9 mouse cellular contexts compared by ENCODE assay signal in the genomic region with DNA sequence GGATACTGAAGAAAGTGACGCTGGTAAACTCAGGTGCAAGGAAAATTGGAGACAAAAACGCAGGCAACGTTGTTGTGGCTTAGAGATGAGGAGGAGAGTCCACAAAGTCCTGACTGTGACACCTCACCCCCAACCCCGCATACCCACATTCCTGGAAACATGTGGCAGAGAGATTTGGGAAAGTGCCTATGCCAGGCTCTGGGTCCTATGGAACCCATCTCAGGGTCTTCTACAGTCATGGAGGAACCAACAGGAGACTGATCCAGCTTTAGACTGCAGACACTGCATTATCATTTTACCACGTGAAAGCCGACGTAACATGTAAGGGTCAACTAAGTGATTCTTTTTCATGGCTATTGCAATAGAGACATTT. TPM values are rescaled to one million over a fixed set of nuclear protein-coding genes. Genes with fewer than 3 reads are reported as not detected.
DNase-seq lines count a peak whose midpoint lies in the region; ATAC-seq and TF ChIP-seq lines count a peak whose summit lies in the region.
"Had no signal": no experiment of that assay in that cellular context is flagged by ENCODE, and none has a peak within 500 bp of the region (broad histone marks: within the 10 kb centered on the region; RNA-seq: fewer than 3 reads in every experiment).

No protein-coding gene starts in this region.

- H3K36me3 ChIP-seq in lung, embryonic 16.5 days (ENCODE audit: control insufficient read depth, insufficient read depth, low read length): no peaks in the 10 kb centered on the region
- no peaks in the 10 kb centered on the region for H3K36me3 ChIP-seq in forebrain, embryonic 13.5 days (ENCODE audit: poor library complexity, severe bottlenecking)
- no peaks in the 10 kb centered on the region for H3K36me3 ChIP-seq in intestine, postnatal 0 days (ENCODE audit: control insufficient read depth, insufficient read depth)
- no peaks in the 10 kb centered on the region for H3K36me3 ChIP-seq in neural tube, embryonic 14.5 days (ENCODE audit: control insufficient read depth, insufficient read depth, low read length)

- H3K4me2 ChIP-seq in lung, embryonic 16.5 days (ENCODE audit: low read depth, low read length): peak overlapping the region; percentile 60
- H3K4me2 ChIP-seq in forebrain, embryonic 13.5 days: peak overlapping the region; percentile 55
- H3K4me2 ChIP-seq in intestine, postnatal 0 days (replicated peaks; ENCODE audit: low read depth): peak overlapping the region; percentile 65
- H3K4me2 ChIP-seq in neural tube, embryonic 14.5 days (ENCODE audit: low read depth, low read length): peak overlapping the region; percentile 47

- no peak overlapping the region for H3K27ac ChIP-seq in lung, embryonic 16.5 days (ENCODE audit: low read length)
- H3K27ac ChIP-seq in forebrain, embryonic 13.5 days: no peak overlapping the region
- peak overlapping the region; percentile 46; the same call in 1 of the 2 replicates for H3K27ac ChIP-seq in intestine, postnatal 0 days (ENCODE audit: low read depth, low read length)
- peak overlapping the region; percentile 84 for H3K27ac ChIP-seq in neural tube, embryonic 14.5 days (ENCODE audit: low read depth, low read length)

- 49% methylated on average over 7 of the region's 7 CpGs for WGBS in lung, embryonic 16.5 days
- 50% methylated on average over 6 of the region's 7 CpGs for WGBS in forebrain, embryonic 13.5 days
- 58% methylated on average over 7 of the region's 7 CpGs for WGBS in intestine, postnatal 0 days
- WGBS in neural tube, embryonic 14.5 days: 55% methylated on average over 7 of the region's 7 CpGs

- DNase-seq in lung, adult 18-20 months: no peak
- no peak for DNase-seq in cerebellum, adult 18-20 months
- DNase-seq in natural killer cell, adult 2 months (ENCODE audit: low spot score in 2 of 2): no peak
- no peak for DNase-seq in left cerebral cortex, adult 8-10 months (ENCODE audit: low spot score in 2 of 2)

- 0 out of 2 replicates have a peak overlapping the region, but pooled peaks have one; percentile 57 for H3K9ac ChIP-seq in lung, embryonic 16.5 days (ENCODE audit: low read length)
- H3K9ac ChIP-seq in forebrain, embryonic 13.5 days: peak overlapping the region; percentile 61; the same call in 1 of the 2 replicates
- H3K9ac ChIP-seq in intestine, postnatal 0 days (ENCODE audit: low read depth, low read length): no peak overlapping the region
- H3K9ac ChIP-seq in neural tube, embryonic 14.5 days (replicated peaks; ENCODE audit: low read depth, low read length): peak overlapping the region; percentile 55

- H3K9me3 ChIP-seq in lung, embryonic 16.5 days (ENCODE audit: control insufficient read depth, low read length): no peaks in the 10 kb centered on the region
- no peaks in the 10 kb centered on the region for H3K9me3 ChIP-seq in forebrain, embryonic 13.5 days (replicated peaks)
- no peaks in the 10 kb centered on the region for H3K9me3 ChIP-seq in intestine, postnatal 0 days (ENCODE audit: control insufficient read depth)
- H3K9me3 ChIP-seq in neural tube, embryonic 14.5 days (ENCODE audit: control insufficient read depth, low read length): no peaks in the 10 kb centered on the region

- H3K27me3 ChIP-seq in lung, embryonic 16.5 days (ENCODE audit: control insufficient read depth, insufficient read depth, low read depth, low read length): no peaks in the 10 kb centered on the region
- H3K27me3 ChIP-seq in forebrain, embryonic 13.5 days: no peaks in the 10 kb centered on the region
- no peaks in the 10 kb centered on the region for H3K27me3 ChIP-seq in intestine, postnatal 0 days (replicated peaks; ENCODE audit: control insufficient read depth, insufficient read depth, low read length)
- H3K27me3 ChIP-seq in neural tube, embryonic 14.5 days (ENCODE audit: control insufficient read depth, insufficient read depth, low read length): no peaks in the 10 kb centered on the region

- H3K4me1 ChIP-seq in lung, embryonic 16.5 days (replicated peaks; ENCODE audit: control insufficient read depth, insufficient read depth, low read length): no peaks in the 10 kb centered on the region
- H3K4me1 ChIP-seq in forebrain, embryonic 13.5 days: no peaks in the 10 kb centered on the region
- no peaks in the 10 kb centered on the region for H3K4me1 ChIP-seq in intestine, postnatal 0 days (replicated peaks; ENCODE audit: control insufficient read depth, insufficient read depth, low read length)
- H3K4me1 ChIP-seq in neural tube, embryonic 14.5 days (ENCODE audit: control insufficient read depth, insufficient read depth, low read length): no peaks in the 10 kb centered on the region

- H3K4me3 ChIP-seq in lung, embryonic 16.5 days (ENCODE audit: low read length): peak overlapping the region; percentile 53
- peak overlapping the region; percentile 44 for H3K4me3 ChIP-seq in forebrain, embryonic 13.5 days
- H3K4me3 ChIP-seq in intestine, postnatal 0 days (ENCODE audit: low read depth, low read length): no peak overlapping the region
- peak overlapping the region; percentile 44 for H3K4me3 ChIP-seq in neural tube, embryonic 14.5 days (ENCODE audit: low read depth, low read length)

- TF ChIP-seq CTCF in intestine, postnatal 0 days (IDR thresholded peaks at IDR 0.05; ENCODE audit: low read depth): no peak

- no peak for ATAC-seq in lung, embryonic 16.5 days (ENCODE audit: low read depth)
- no peak for ATAC-seq in forebrain, embryonic 13.5 days
- ATAC-seq in intestine, postnatal 0 days: no peak
- no peak for ATAC-seq in neural tube, embryonic 14.5 days (ENCODE audit: low read depth)

RNA-seq across cellular contexts. Expression of gene Zfp300, which starts 0.5 kb away (rescaled TPM):
- 0.85 and 1.3 TPM in 2 replicates for polyA plus RNA-seq in lung, embryonic 16.5 days (2015; fragmentation: Nextera tagmentation; extraction: Ambion mirVana)
- polyA plus RNA-seq in forebrain, embryonic 13.5 days (2015; fragmentation: Nextera tagmentation; extraction: Ambion mirVana): 3.1 and 3.2 TPM in 2 replicates
- polyA plus RNA-seq in intestine, postnatal 0 days (2015; fragmentation: Nextera tagmentation; extraction: Ambion mirVana): 0.24 and 0.52 TPM in 2 replicates
- 4.2 and 5.7 TPM in 2 replicates for polyA plus RNA-seq in neural tube, embryonic 14.5 days (2014; fragmentation: Nextera tagmentation; extraction: Ambion mirVana)
- total RNA-seq in left cerebral cortex, adult 8-10 months (2022): 1 to 10 TPM; 2.4 to 5.3 (median 3.6) TPM

RNA-seq across cellular contexts. Expression of gene Spaca5, which starts 21.6 kb away (rescaled TPM):
- polyA plus RNA-seq in lung, embryonic 16.5 days (2015; fragmentation: Nextera tagmentation; extraction: Ambion mirVana): not detected in 2 replicates
- not detected in 2 replicates for polyA plus RNA-seq in forebrain, embryonic 13.5 days (2015; fragmentation: Nextera tagmentation; extraction: Ambion mirVana)
- polyA plus RNA-seq in intestine, postnatal 0 days (2015; fragmentation: Nextera tagmentation; extraction: Ambion mirVana): not detected in 2 replicates
- not detected in 2 replicates for polyA plus RNA-seq in neural tube, embryonic 14.5 days (2014; fragmentation: Nextera tagmentation; extraction: Ambion mirVana)
- not detected for total RNA-seq in left cerebral cortex, adult 8-10 months (2022)
- polyA plus RNA-seq: gonadal fat pad, adult 2 months had no signal

RNA-seq across cellular contexts. Expression of gene Ssxa1, which starts 25.8 kb away (rescaled TPM):
- not detected in 2 replicates for polyA plus RNA-seq in lung, embryonic 16.5 days (2015; fragmentation: Nextera tagmentation; extraction: Ambion mirVana)
- not detected in 2 replicates for polyA plus RNA-seq in forebrain, embryonic 13.5 days (2015; fragmentation: Nextera tagmentation; extraction: Ambion mirVana)
- not detected in 2 replicates for polyA plus RNA-seq in intestine, postnatal 0 days (2015; fragmentation: Nextera tagmentation; extraction: Ambion mirVana)
- polyA plus RNA-seq in neural tube, embryonic 14.5 days (2014; fragmentation: Nextera tagmentation; extraction: Ambion mirVana): not detected in 2 replicates
- not detected for total RNA-seq in left cerebral cortex, adult 8-10 months (2022)
- polyA plus RNA-seq: gonadal fat pad, adult 2 months had no signal

RNA-seq across cellular contexts. Expression of gene Zfp182, which starts 27.7 kb away (rescaled TPM):
- polyA plus RNA-seq in lung, embryonic 16.5 days (2015; fragmentation: Nextera tagmentation; extraction: Ambion mirVana): 5.8 and 6.3 TPM in 2 replicates
- polyA plus RNA-seq in forebrain, embryonic 13.5 days (2015; fragmentation: Nextera tagmentation; extraction: Ambion mirVana): 8.7 and 9.5 TPM in 2 replicates
- 2.6 and 3.2 TPM in 2 replicates for polyA plus RNA-seq in intestine, postnatal 0 days (2015; fragmentation: Nextera tagmentation; extraction: Ambion mirVana)
- polyA plus RNA-seq in neural tube, embryonic 14.5 days (2014; fragmentation: Nextera tagmentation; extraction: Ambion mirVana): 9.6 and 11.2 TPM in 2 replicates
- 10 to 100 TPM in 2 of 4 experiments, 1 to 10 TPM in 2; 8.9 to 11.3 (median 9.9) TPM for total RNA-seq in left cerebral cortex, adult 8-10 months (2022)

Comparison
In these comparisons a context has a peak if more than half of its experiments do, and no peak if none do; other contexts are left out.
1. H3K27ac ChIP-seq: peak in intestine, postnatal 0 days (single experiment) and neural tube, embryonic 14.5 days (single experiment); none in lung, embryonic 16.5 days (single experiment) and forebrain, embryonic 13.5 days (single experiment).
2. Peak in every context shown above with its lines, with median percentiles within 50 percentile points of each other: H3K4me2 ChIP-seq.